In the genomic region with DNA sequence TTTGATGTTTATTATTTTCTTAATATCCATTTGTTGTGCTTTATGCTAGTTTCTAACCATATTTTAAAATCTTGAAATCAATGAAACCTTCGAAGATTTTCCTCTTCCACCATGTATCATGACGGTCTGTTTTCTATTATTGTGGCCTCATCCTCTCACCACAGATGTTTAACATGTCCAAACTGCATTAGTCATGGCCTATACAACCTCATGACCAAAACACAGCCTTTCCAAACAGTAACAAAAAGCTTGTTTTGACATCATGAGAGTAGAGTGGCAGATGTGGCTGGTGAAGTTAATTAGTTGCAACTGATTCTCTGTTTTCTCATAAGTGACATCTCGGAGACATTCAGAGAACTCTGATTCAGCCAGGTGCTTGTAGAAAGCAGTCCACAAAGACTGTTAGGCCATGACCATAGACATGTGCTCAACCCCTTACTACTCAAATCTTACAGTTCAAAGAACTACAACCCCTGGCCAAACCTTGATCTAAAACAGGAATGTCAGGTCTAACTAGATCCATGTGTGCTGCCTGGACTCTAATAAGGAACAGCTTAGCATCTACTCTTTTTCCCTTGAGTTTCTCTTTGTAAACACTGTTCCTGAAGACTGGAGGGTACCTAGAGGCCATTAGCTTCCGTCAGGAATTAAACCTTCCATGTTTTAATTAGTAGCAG, we compare ENCODE assay signal across 23 mouse cellular contexts.
DNase-seq lines count a peak whose midpoint lies in the region; ATAC-seq lines count a peak whose summit lies in the region.
"Had no signal": no experiment of that assay in that cellular context is flagged by ENCODE, and none has a peak within 500 bp of the region (broad histone marks: within the 10 kb centered on the region; RNA-seq: fewer than 3 reads in every experiment).

No protein-coding gene starts in this region.

- no peaks in the 10 kb centered on the region for H3K36me3 ChIP-seq in hindbrain, embryonic 10.5 days
- no peaks in the 10 kb centered on the region for H3K36me3 ChIP-seq in hindbrain, embryonic 16.5 days (ENCODE audit: control insufficient read depth, insufficient read depth, low read length)
- no peaks in the 10 kb centered on the region for H3K36me3 ChIP-seq in embryonic facial prominence, embryonic 13.5 days
- H3K36me3 ChIP-seq in limb, embryonic 11.5 days (ENCODE audit: control insufficient read depth, insufficient read depth, low read length) = no peaks in the 10 kb centered on the region
- no peaks in the 10 kb centered on the region for H3K36me3 ChIP-seq in forebrain, embryonic 13.5 days (ENCODE audit: poor library complexity, severe bottlenecking)
- no peaks in the 10 kb centered on the region for H3K36me3 ChIP-seq in midbrain, embryonic 11.5 days (ENCODE audit: control insufficient read depth, insufficient read depth, low read length)
- H3K36me3 ChIP-seq: heart, embryonic 10.5 days; liver, embryonic 13.5 days; stomach, embryonic 15.5 days had no signal

- H3K27me3 ChIP-seq in hindbrain, embryonic 10.5 days (ENCODE audit: insufficient read depth, poor library complexity, severe bottlenecking) = no peaks in the 10 kb centered on the region
- H3K27me3 ChIP-seq in hindbrain, embryonic 16.5 days (replicated peaks; ENCODE audit: control insufficient read depth, insufficient read depth, low read length) = no peaks in the 10 kb centered on the region
- H3K27me3 ChIP-seq in embryonic facial prominence, embryonic 13.5 days = no peaks in the 10 kb centered on the region
- no peaks in the 10 kb centered on the region for H3K27me3 ChIP-seq in limb, embryonic 11.5 days (ENCODE audit: control insufficient read depth, insufficient read depth, low read length)
- no peaks in the 10 kb centered on the region for H3K27me3 ChIP-seq in forebrain, embryonic 13.5 days
- no peaks in the 10 kb centered on the region for H3K27me3 ChIP-seq in midbrain, embryonic 11.5 days (ENCODE audit: control insufficient read depth, insufficient read depth, low read length)
- H3K27me3 ChIP-seq: liver, embryonic 13.5 days; stomach, embryonic 15.5 days had no signal

- H3K9ac ChIP-seq in hindbrain, embryonic 16.5 days (ENCODE audit: low read depth, low read length) = no peak overlapping the region
- no peak overlapping the region for H3K9ac ChIP-seq in embryonic facial prominence, embryonic 13.5 days
- no peak overlapping the region for H3K9ac ChIP-seq in limb, embryonic 11.5 days (ENCODE audit: low read length)
- no peak overlapping the region for H3K9ac ChIP-seq in forebrain, embryonic 13.5 days
- H3K9ac ChIP-seq in midbrain, embryonic 11.5 days (ENCODE audit: low read length) = no peak overlapping the region
- H3K9ac ChIP-seq: liver, embryonic 13.5 days; lung, embryonic 14.5 days; stomach, embryonic 15.5 days had no signal

- no peak overlapping the region for H3K4me3 ChIP-seq in hindbrain, embryonic 10.5 days
- H3K4me3 ChIP-seq in hindbrain, embryonic 16.5 days (ENCODE audit: low read length) = no peak overlapping the region
- H3K4me3 ChIP-seq in embryonic facial prominence, embryonic 13.5 days = no peak overlapping the region
- H3K4me3 ChIP-seq in limb, embryonic 11.5 days (ENCODE audit: low read depth, low read length) = no peak overlapping the region
- H3K4me3 ChIP-seq in forebrain, embryonic 13.5 days = no peak overlapping the region
- H3K4me3 ChIP-seq in midbrain, embryonic 11.5 days (ENCODE audit: low read depth, low read length) = no peak overlapping the region
- H3K4me3 ChIP-seq: heart, embryonic 10.5 days; left cerebral cortex, adult 2 months; liver, embryonic 13.5 days; stomach, embryonic 15.5 days had no signal

- no peak overlapping the region for H3K27ac ChIP-seq in hindbrain, embryonic 10.5 days
- no peak overlapping the region for H3K27ac ChIP-seq in hindbrain, embryonic 16.5 days (ENCODE audit: low read depth, low read length)
- peak overlapping the region; percentile 22 for H3K27ac ChIP-seq in embryonic facial prominence, embryonic 13.5 days
- peak overlapping the region; percentile 10; the same call in 1 of the 2 replicates for H3K27ac ChIP-seq in limb, embryonic 11.5 days (replicated peaks; ENCODE audit: low read depth, low read length)
- H3K27ac ChIP-seq in forebrain, embryonic 13.5 days = no peak overlapping the region
- H3K27ac ChIP-seq in midbrain, embryonic 11.5 days (ENCODE audit: low read depth, low read length) = no peak overlapping the region
- H3K27ac ChIP-seq: heart, embryonic 10.5 days; kidney, postnatal 0 days; left cerebral cortex, adult 2 months; liver, embryonic 13.5 days; stomach, embryonic 15.5 days had no signal

- no peak overlapping the region for H3K4me2 ChIP-seq in hindbrain, embryonic 16.5 days (ENCODE audit: low read length)
- no peak overlapping the region for H3K4me2 ChIP-seq in embryonic facial prominence, embryonic 13.5 days
- H3K4me2 ChIP-seq in limb, embryonic 11.5 days (ENCODE audit: low read depth, severe bottlenecking) = no peak overlapping the region
- H3K4me2 ChIP-seq in forebrain, embryonic 13.5 days = no peak overlapping the region
- no peak overlapping the region for H3K4me2 ChIP-seq in midbrain, embryonic 11.5 days
- H3K4me2 ChIP-seq: liver, embryonic 13.5 days; lung, embryonic 14.5 days; stomach, embryonic 15.5 days had no signal

- 66% methylated on average over 4 of the region's 4 CpGs for WGBS in hindbrain, embryonic 10.5 days
- 70% methylated on average over 4 of the region's 4 CpGs for WGBS in hindbrain, embryonic 16.5 days
- WGBS in embryonic facial prominence, embryonic 13.5 days = 20% methylated on average over 4 of the region's 4 CpGs
- 29% methylated on average over 4 of the region's 4 CpGs for WGBS in limb, embryonic 11.5 days
- 71% methylated on average over 4 of the region's 4 CpGs for WGBS in forebrain, embryonic 13.5 days
- WGBS in midbrain, embryonic 11.5 days = 75% methylated on average over 4 of the region's 4 CpGs

- H3K9me3 ChIP-seq in hindbrain, embryonic 10.5 days = no peaks in the 10 kb centered on the region
- H3K9me3 ChIP-seq in hindbrain, embryonic 16.5 days (ENCODE audit: control insufficient read depth, low read length) = no peaks in the 10 kb centered on the region
- no peaks in the 10 kb centered on the region for H3K9me3 ChIP-seq in embryonic facial prominence, embryonic 13.5 days
- H3K9me3 ChIP-seq in limb, embryonic 11.5 days (ENCODE audit: control insufficient read depth, low read length) = no peaks in the 10 kb centered on the region
- no peaks in the 10 kb centered on the region for H3K9me3 ChIP-seq in forebrain, embryonic 13.5 days (replicated peaks)
- H3K9me3 ChIP-seq in midbrain, embryonic 11.5 days (ENCODE audit: control insufficient read depth, low read length) = no peaks in the 10 kb centered on the region
- H3K9me3 ChIP-seq: heart, embryonic 10.5 days; liver, embryonic 13.5 days; stomach, embryonic 15.5 days had no signal

- ATAC-seq in hindbrain, embryonic 16.5 days = no peak
- no peak for ATAC-seq in embryonic facial prominence, embryonic 13.5 days (ENCODE audit: insufficient number of reproducible peaks, insufficient read depth, low FRiP score, low TSS enrichment, low read depth)
- peak; percentile 94 for ATAC-seq in limb, embryonic 11.5 days (ENCODE audit: insufficient number of reproducible peaks, low FRiP score, low TSS enrichment, low read depth)
- no peak for ATAC-seq in forebrain, embryonic 13.5 days
- no peak for ATAC-seq in midbrain, embryonic 11.5 days (ENCODE audit: low FRiP score)
- ATAC-seq: activated CD4-positive, CD25-positive, alpha-beta regulatory T cell, adult 4 months; inflammation-experienced regulatory T-cells, adult 6 months had no signal

- DNase-seq in hindbrain, embryonic 10.5 days (ENCODE audit: low spot score) = peak; percentile 14
- peak; percentile 67 for DNase-seq in limb, embryonic 11.5 days (ENCODE audit: low spot score)
- no peak for DNase-seq in midbrain, embryonic 11.5 days (ENCODE audit: low spot score, missing footprints)
- DNase-seq in ovary, postnatal 36 days (ENCODE audit: low spot score) = no peak
- DNase-seq: adrenal gland, adult 8-10 months; cerebellum, adult 18-20 months; cerebellum, postnatal 14 days; kidney, adult 2 months; layer of hippocampus, adult 9-11 months; liver, embryonic 13.5 days; lung, embryonic 14.5 days; midbrain, embryonic 14.5 days; right cerebral cortex, adult 18-20 months; thymus, postnatal 25 days had no signal

- no peaks in the 10 kb centered on the region for H3K4me1 ChIP-seq in hindbrain, embryonic 10.5 days (replicated peaks)
- H3K4me1 ChIP-seq in hindbrain, embryonic 16.5 days (ENCODE audit: control insufficient read depth, insufficient read depth, low read depth, low read length) = no peaks in the 10 kb centered on the region
- H3K4me1 ChIP-seq in embryonic facial prominence, embryonic 13.5 days = peaks cover 6% of the 10 kb centered on the region; the same call in 1 of the 2 replicates
- no peaks in the 10 kb centered on the region for H3K4me1 ChIP-seq in limb, embryonic 11.5 days (ENCODE audit: control insufficient read depth, insufficient read depth, low read length)
- no peaks in the 10 kb centered on the region for H3K4me1 ChIP-seq in forebrain, embryonic 13.5 days
- H3K4me1 ChIP-seq in midbrain, embryonic 11.5 days (ENCODE audit: control insufficient read depth, insufficient read depth, low read length) = no peaks in the 10 kb centered on the region
- H3K4me1 ChIP-seq: heart, embryonic 10.5 days; liver, embryonic 13.5 days; stomach, embryonic 15.5 days had no signal

Comparison
In these comparisons a context has a peak if more than half of its experiments do, and no peak if none do; other contexts are left out.
1. DNase-seq: peak in hindbrain, embryonic 10.5 days (single experiment) and limb, embryonic 11.5 days (single experiment); none in midbrain, embryonic 11.5 days (single experiment) and ovary, postnatal 36 days (single experiment).
2. H3K27ac ChIP-seq: peak in embryonic facial prominence, embryonic 13.5 days (single experiment) and limb, embryonic 11.5 days (single experiment); none in hindbrain, embryonic 10.5 days (single experiment), hindbrain, embryonic 16.5 days (single experiment), forebrain, embryonic 13.5 days (single experiment) and midbrain, embryonic 11.5 days (single experiment).